Mouse (Mus musculus) cerebellum, adult 11 months (tissue): ENCODE measurements around the gene Cpa4.

Experiments used
- DNase-seq: peaks from one replicate; pipeline ENCODE4 v3.0.0; 2022

Gene Cpa4

GRCm38 (mm10) chr6:30552628-30553027, 15.5 kb upstream of the Cpa4 start:
- no peak for DNase-seq

GRCm38 (mm10) chr6:30553381-30554010, 14.7 kb upstream of the Cpa4 start:
- no peak for DNase-seq

GRCm38 (mm10) chr6:30554092-30554491, 14.1 kb upstream of the Cpa4 start:
- DNase-seq: no peak

GRCm38 (mm10) chr6:30554621-30555170, 13.5 kb upstream of the Cpa4 start:
- DNase-seq: no peak

GRCm38 (mm10) chr6:30556080-30556479, 12.1 kb upstream of the Cpa4 start:
- no peak for DNase-seq

GRCm38 (mm10) chr6:30559726-30560125, 8.4 kb upstream of the Cpa4 start:
- DNase-seq: no peak

- DNase-seq: no peak
Observed at GRCm38 (mm10) chr6:30562132-30562531, 6.0 kb upstream of the Cpa4 start.

- no peak for DNase-seq
Observed at GRCm38 (mm10) chr6:30563575-30563974, 4.6 kb upstream of the Cpa4 start.

GRCm38 (mm10) chr6:30564051-30564450, 4.1 kb upstream of the Cpa4 start:
- no peak for DNase-seq

GRCm38 (mm10) chr6:30569331-30569730, 1.2 kb downstream of the Cpa4 start:
- DNase-seq: no peak

GRCm38 (mm10) chr6:30570012-30570411, 1.8 kb downstream of the Cpa4 start:
- no peak for DNase-seq

- DNase-seq: no peak
Observed at GRCm38 (mm10) chr6:30572456-30573311, 4.5 kb downstream of the Cpa4 start.

- no peak for DNase-seq
Observed at GRCm38 (mm10) chr6:30573380-30573779, 5.2 kb downstream of the Cpa4 start.

GRCm38 (mm10) chr6:30574945-30575344, 6.8 kb downstream of the Cpa4 start:
- no peak for DNase-seq

- no peak for DNase-seq
Observed at GRCm38 (mm10) chr6:30576477-30577203, 8.5 kb downstream of the Cpa4 start.

GRCm38 (mm10) chr6:30579961-30580840, 12.0 kb downstream of the Cpa4 start:
- no peak for DNase-seq

GRCm38 (mm10) chr6:30580841-30581176, 12.6 kb downstream of the Cpa4 start:
- DNase-seq: no peak

- no peak for DNase-seq
Observed at GRCm38 (mm10) chr6:30586886-30587442, 18.8 kb downstream of the Cpa4 start.

GRCm38 (mm10) chr6:30589819-30590218, 21.6 kb downstream of the Cpa4 start:
- DNase-seq: no peak

- DNase-seq: no peak
Observed at GRCm38 (mm10) chr6:30591851-30592404, 23.8 kb downstream of the Cpa4 start.

GRCm38 (mm10) chr6:30592417-30592974, 24.3 kb downstream of the Cpa4 start:
- no peak for DNase-seq
